Mouse (Mus musculus): ENCODE measurements around the gene Hbb-bt.
"Not testable (repeated sequence)": the region's sequence is repeated elsewhere in the genome, so short reads cannot be mapped to it uniquely, and the experiment has no call there.

The Hbb-bt gene

DNA sequence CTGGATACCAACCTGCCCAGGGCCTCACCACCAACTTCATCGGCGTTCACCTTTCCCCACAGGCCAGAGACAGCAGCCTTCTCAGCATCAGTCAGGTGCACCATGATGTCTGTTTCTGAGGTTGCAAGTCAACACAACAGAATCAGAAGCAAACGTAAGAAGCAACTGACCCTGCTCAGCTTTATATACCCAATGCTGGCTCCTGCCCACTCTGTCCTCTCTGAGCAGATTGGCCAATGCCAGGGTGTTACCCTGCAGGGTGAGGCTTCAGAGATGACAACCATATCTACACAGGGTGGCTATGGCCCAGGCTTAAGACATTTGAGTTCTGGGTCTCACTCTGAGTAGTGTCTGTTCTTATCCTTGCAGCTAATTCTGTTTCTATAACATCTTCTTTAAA, at the start of gene Hbb-bt:
TSS of gene Hbb-bt (minus strand) at position 231 of the 400 bp plus-strand sequence.
- DNase-seq = no peak

DNA sequence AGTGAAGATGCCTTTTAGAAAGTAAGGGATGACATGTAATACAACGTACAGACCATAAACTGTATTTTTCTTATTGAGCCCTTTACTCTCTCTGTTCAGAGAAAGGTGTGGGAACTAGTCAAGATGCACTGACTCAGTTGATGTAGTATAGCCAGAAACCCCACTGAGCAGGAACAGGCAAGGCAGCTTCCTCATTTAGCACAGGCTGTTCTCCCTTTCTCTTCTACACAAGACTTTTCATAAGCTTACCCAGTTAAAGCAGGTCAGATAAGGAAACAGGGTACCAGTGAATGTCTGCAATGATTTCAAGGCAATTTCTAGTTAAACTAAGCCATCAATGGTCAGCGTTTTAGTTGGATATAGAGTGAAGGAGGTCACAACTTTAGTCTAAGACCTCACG, 47.7 kb upstream of the Hbb-bt start:
- DNase-seq = no peak

DNA sequence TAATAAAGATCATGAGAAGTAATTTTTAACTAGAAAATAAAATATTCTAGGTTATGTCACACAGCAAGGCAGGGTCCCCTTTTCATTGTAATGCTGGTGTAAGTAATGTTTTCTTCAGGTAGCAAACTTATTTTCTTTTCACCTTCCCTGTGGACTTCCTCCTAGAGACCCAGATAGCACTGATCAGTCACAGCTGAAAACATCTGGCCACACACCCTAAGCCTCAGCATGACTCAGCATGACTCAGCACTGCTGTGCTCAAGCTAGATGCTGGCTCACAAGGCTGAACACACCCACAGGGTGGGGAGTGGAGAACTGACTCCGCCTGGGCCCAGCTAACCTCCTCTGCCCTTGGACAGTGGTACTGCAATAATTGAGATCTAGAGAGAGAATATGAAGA, 47.1 kb upstream of the Hbb-bt start:
- no peak for DNase-seq

DNA sequence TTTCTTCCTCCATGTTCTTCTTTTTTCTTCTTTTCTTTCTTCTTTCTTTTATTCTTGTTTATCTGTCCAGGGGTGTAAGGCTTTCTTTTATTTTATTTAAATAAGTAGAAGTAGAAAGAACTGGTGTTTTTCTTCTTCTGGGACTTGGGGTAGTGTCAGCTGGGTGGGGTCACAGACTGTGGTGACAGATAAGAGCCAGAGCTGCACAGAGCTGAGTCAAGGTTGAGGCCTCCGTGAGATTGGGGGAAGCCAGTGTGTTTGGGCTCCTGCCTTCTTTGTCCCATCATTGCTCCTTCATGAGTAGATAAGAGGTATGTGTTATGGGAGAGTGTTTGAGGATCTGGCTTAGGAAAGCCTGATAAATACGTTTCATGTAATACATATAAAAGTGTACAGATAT, 45.3 kb upstream of the Hbb-bt start:
- no peak for DNase-seq

DNA sequence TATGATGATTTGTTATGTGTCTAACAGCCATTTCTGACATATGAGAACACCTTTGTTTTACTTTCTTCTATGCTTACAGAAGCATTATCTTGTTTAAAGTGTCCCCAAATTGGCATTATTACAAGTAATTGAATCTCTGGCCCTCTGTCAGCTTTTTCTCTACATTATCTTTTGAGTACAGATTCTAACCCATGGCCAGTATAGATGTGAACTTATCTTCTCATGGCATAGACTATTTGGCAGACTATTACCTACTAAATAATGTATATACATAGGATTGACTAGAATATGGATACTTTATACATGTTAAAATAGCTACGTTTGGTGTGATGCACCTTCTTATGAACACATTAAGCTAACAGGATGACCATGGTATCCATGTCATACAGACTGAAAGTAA, 40.9 kb upstream of the Hbb-bt start:
- no peak for DNase-seq

DNA sequence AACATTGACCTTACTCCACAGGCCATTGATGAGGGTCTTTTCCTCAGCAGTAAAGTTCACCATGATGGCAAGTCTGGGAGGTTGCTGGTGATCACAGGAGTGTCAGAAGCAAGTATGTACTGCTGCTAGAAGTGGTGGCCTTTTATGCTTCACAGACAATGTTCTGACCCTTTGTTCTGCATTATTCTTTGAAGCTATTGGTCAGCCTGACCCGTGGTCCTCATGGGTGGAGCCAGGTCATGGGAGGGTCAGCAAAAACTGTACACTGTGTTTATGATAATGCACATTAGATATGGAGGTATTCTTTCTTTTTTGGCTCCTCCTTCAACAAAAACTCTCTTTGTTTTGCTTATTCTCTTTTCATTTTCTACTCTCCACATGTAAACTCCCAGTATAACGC, 39.3 kb upstream of the Hbb-bt start, which contains the start of gene Hbb-y:
TSS of gene Hbb-y (minus strand) at position 127 of the 400 bp plus-strand sequence.
- no peak for DNase-seq

DNA sequence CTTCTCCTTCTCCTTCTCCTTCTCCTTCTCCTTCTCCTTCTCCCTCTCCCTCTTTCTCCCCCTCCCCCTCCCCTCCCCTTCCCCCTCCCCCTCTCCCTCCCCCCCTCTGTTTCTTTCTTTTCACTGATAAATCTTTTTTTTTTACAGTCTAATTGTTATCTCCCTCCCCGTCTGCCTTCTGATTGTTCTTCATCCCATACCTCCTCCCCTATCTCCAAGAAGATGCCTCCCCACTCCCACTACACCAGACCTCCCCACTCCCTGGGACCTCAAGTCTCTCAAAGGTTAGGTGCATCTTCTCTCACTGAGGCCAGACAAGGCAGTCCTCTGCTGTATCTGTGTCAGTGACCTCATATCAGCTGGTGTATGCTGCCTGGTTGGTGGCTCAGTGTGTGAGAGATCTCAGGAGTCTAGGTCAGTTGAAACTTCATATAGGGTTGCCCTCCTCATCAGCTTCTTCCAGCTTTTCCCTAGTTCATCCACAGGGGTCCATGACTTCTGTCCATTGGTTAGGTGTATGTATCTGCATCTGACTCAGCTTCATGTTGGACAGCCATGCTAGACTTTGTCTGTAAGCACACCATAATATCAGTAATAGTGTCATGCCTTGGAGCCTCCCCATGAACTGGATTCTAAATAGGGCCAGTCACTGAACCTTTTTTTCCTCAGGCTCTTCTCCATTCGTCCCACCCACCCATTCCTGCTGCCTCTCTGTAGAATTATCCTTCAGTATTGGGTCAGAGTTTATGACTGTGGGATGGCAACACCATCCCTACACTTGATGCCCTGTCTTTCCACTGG, 30.9 kb upstream of the Hbb-bt start:
- DNase-seq = no peak

DNA sequence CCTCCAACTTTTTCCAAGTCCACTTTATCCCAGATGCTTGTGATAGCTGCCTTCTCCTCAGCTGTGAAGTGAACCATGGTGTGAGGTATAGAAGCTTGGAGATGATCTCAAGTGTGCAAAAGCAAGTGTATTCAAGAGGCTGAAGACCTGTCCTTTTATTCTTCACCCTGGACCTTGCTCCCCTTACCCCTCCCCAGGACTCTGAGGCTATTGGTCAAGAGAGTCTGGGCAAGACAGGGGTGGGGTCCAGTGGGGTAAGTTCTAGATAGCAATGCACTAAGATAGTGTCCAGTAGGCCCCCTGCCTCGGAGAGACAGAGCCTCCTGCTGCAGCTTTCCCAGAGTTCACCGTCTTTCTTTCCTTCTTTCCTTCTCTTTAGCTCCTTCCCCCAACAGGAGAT, 29.2 kb upstream of the Hbb-bt start, which contains the start of gene Hbb-bh1:
TSS of gene Hbb-bh1 (minus strand) at position 131 of the 400 bp plus-strand sequence.
- no peak for DNase-seq

DNA sequence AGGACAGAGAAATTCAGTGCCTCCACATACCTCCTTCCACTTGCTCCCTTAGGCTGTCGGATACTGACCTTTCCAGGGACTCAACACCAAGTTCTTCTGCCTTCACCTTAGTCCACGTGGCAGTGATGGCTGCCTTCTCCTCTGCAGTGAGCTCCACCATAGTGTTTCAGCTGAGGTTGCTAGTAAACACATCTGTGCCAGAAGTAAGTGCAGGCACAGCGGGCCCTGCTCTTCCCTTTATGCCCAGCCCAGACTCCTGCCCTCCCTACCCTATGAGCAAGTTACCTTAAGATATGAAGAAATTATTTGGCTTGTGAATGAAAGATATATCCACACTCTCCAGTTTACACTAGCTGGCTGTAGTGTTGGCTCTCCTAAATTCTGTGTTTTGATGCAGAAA, 26.5 kb upstream of the Hbb-bt start, which contains the start of gene Hbb-bh2:
TSS of gene Hbb-bh2 (minus strand) at position 253 of the 400 bp plus-strand sequence.
- DNase-seq = no peak

DNA sequence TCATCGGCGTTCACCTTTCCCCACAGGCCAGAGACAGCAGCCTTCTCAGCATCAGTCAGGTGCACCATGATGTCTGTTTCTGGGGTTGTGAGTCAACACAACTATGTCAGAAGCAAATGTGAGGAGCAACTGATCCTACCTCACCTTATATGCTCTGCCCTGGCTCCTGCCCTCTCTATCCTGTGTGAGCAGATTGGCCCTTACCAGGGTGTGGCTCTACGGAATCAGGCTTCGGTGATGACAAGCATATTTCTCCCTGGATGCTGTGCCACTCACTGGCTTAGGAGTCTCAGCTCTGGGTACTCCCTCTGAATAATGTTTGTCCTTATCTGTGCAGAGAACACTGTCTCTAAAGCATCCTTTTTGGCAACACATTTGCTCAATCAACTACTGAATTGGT, 14.0 kb upstream of the Hbb-bt start, which contains the start of gene Hbb-bs:
TSS of gene Hbb-bs (minus strand) at position 289 of the 400 bp plus-strand sequence.
- DNase-seq = no peak

DNA sequence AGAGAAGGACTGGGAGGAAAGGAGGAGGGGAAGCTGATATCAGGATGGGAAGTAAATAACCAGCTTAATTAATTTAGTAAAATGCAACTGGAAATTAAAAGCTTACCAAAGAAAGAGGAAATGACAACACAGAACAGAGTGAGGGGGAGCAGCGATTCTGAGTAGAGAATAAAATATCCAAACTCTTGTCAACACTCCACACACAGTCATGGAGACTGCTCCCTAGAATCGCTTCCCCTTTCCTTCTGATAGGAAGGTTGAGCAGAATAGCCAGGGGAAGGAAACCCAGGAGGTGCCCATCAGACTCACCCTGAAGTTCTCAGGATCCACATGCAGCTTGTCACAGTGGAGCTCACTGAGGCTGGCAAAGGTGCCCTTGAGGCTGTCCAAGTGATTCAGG, 13.3 kb upstream of the Hbb-bt start:
- not testable (repeated sequence) for DNase-seq

DNA sequence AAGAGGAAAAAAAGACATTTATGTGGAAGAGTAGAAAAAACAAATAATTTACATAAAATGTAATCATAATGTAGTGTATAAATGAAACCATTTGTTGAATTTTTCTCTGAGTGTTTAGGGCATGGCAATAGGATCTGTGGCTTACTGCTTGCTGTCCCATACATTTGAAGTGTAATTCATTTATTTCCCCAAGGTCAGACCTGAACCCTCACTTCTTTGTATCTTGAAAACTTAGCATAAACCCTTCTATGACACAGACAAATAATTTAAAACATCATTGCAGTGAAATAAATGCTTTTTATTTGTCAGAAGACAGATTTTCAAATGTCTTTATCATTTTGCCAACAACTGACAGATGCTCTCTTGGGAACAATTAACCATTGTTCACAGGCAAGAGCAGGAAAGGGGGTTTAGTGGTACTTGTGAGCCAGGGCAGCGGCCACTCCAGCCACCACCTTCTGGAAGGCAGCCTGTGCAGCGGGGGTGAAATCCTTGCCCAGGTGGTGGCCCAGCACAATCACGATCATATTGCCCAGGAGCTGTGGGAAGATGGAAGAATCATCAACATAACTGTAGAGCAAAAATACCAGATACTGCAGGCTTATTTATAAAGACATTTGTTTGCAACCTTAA, 12.6 kb upstream of the Hbb-bt start:
- no peak for DNase-seq

DNA sequence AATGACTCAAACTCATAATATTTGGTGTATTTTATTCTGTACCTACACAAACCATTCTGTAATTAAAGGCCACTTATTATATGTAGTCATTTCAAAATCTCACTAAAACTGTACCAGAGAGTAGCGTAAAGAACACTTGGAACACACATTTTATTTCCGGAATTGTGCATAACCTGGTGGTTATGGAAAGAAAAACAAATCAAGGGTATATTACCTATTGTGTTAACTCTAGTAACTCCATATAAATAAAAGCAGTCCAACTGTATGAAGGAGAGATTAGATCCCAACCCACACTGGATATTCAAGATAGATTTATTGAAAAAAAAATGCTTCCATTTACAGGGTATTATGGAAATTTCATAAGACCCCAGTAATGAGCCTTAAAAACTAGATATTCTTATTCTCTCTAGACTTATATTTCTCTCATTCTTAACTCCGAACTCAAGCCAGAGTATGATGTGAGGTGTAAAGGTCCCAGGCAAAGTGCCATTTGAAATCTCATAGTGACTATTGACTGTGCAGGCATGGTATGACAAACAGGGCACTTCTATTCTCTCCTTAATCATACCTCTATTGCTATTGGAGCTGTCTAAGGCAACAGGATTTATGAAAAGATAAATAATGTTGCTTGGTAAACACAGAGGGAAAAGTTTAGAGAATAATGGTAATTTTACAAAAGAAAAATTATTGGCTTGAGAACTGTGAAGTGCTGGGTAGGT, 11.9 kb upstream of the Hbb-bt start:
- DNase-seq = no peak

DNA sequence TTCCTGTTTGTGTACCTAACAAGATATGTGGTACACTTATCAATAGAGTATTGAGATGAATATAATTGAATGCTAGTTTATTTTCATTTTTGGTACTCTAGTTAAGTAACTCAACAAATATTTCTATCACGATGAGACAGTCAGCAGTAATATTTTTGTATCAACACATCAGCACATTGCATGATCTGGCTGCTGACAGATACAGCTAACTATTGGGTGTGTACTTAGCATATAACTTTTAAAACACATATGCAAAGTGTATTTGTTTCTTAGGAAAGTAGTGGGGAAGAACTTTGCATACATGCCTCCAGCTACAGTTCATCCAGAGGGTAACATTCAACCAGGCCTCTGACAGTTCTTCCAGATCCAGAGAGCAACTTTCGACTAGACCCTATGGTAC, 10.8 kb upstream of the Hbb-bt start:
- no peak for DNase-seq

DNA sequence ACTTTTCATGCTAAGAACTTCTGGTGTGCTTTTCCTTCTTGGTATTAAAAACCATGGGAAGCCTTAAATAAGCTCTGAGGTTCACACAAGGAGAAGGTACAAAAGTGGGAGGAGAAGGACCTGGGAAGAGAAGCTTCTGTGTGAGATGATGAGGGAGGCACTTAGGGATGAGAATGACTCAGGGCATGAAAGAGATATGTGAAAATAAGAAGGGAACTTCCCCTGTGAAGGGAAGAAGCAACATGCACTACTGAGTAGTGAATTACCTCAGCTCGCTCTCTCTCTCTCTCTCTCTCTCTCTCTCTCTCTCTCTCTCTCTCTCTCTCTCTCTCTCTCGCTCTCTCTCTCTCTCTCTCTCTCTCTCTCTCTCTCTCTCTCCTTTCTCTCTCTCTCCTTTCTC, 1.3 kb upstream of the Hbb-bt start:
- DNase-seq = not testable (repeated sequence)

DNA sequence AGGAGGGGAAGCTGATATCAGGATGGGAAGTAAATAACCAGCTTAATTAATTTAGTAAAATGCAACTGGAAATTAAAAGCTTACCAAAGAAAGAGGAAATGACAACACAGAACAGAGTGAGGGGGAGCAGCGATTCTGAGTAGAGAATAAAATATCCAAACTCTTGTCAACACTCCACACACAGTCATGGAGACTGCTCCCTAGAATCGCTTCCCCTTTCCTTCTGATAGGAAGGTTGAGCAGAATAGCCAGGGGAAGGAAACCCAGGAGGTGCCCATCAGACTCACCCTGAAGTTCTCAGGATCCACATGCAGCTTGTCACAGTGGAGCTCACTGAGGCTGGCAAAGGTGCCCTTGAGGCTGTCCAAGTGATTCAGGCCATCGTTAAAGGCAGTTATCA, 644 bp downstream of the Hbb-bt start:
- DNase-seq = not testable (repeated sequence)

DNA sequence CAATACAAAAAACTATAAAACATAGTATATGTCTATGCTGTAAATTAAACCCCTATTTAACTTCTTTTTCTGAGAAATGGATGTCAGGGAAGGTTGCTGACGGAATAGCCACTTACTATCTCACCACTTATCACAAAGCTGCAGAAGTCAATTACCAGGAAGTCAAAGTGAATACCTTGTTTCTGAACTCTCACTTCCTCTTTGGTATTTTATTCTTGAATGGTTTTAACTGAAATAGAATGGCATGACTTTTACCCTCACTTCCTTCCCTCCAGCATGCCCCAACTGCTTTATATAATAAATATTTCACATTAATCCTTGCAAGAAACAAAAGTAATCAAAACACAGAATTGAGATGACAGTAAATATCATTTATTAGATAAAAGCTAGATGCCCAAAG, 1.6 kb downstream of the Hbb-bt start:
- DNase-seq = no peak

DNA sequence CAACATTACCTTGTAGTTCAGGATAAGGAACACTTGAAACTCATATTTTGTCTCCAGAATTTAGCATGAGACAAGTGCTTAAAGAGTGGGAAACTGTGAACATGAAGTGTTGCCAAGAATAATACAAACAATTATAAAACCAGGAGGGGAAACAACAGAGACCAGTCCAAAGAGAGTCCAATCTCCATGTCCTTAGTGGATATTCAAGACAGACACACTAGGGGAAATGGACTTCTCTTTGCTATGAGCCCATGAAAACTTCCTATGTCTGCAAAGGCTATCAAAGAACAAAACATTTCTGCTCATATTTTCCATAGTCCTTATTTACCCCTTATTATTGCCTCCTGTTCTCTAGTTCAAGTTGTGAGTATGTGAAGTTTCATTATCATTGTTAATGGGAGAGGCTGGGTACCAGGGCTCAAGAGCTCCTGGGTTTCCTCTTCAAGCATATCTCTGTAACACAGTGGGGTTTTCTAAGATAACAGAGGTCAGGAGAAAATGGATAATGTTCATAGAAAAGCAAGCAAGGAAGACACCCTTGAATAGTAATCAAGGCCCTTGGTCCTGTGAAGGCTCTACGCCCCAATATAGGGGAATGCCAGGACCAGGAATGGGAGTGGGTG, 2.5 kb downstream of the Hbb-bt start:
- DNase-seq = no peak

DNA sequence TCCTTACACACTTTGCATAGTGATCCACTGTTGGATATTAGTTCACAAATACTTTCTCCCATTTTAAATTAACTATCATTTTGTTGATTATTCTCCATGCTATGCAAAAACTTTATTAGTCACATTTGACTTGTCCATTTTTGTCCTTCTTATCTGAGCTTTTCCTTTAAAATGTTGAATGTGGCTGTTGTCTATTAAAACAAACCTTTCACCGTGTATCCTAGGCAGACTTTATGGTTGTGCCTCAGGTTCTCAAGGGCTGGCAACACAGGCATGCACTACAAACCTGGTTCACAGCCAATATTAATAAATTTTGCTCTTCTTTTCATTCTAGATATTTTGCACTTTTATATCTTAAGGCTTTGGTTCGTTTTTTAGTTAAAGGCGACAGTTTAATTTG, 3.0 kb downstream of the Hbb-bt start:
- DNase-seq = no peak

DNA sequence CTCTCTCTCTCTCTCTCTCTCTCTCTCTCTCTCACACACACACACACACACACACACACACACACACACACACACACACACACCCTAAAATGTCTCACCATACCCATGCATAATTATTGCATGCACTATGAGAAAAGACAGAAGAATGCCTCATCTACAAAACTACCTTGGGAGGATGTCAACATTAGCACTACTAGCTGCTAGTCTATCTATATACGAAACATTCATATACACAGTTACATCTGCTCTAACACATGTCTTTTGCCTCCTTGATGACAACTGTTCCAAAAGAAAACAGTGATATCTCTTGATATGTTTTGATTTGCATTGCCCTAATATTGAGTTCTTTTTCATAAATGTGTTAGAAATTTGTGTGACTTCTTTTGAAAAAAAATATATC, 3.5 kb downstream of the Hbb-bt start:
- DNase-seq = no peak

DNA sequence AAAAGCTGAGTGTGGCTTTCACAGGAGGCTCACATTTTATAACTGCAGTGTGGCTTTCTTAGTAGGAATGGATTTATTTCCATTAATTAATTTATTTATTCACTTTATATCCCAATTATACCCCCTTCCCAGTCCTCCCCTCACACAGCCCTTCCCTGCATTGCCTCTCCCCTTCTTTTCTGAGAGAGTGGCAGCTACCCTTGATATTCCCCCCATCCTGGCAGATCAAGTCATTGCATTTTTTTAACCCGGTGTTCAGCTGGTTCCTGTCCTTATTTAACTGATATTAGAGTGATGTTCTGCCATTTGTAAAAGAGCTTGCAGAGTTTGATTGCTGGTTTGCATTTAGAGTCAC, 4.0 kb downstream of the Hbb-bt start:
- DNase-seq = no peak

DNA sequence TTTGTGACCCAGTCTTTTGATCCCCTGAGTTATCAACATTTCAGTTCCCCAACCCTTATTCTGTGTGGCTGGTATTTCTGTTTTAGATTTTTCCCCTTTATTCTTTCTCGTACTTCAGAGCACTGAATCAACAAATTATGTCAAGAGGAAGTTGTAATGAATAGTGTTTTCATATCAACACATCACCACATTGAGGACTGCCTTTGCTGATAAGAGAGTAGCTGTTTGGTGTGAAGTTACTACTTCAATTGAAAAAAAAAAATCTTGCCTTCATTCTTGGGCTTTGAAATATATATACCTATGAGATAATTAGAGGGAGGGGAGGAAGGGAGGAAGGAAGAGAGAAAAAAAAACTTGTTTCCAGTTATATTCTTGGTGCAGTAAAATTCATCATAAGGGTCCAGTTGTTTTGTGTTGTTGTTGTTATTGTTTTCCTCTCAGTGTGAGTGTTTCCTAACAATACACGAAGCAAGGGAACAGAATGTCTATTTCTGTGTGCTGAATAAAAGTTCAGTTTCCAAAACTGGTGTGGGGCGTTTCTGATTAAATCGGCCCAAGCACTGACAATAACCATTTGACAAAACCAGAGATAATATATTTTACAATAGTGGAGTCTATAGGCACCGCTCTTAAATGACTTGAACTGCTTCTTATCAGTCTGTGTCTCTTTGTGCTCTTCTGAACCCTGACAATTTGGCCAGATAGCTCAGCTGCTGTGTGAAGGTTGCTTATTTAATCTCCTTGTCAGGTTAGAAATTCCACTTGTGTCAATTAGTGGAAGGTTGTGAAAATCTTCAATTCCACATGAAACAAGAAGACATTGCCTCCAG, 4.6 kb downstream of the Hbb-bt start:
- no peak for DNase-seq

Measured in right cerebral cortex, postnatal 14 days (tissue).